Mouse (Mus musculus) spleen, adult 18-20 months (tissue): Measurements from ENCODE around the gene Hdac9.

Experiments used
- DNase-seq, 2 experiments: peaks; one replicate each; pipeline ENCODE4 v3.0.0; 2022; ENCODE audit warnings: mixed read lengths in 2 of 2

The Hdac9 gene

GRCm38 (mm10) chr12:34201471-34201870 is 715.4 kb downstream of the Hdac9 start:
- DNase-seq: no peak

GRCm38 (mm10) chr12:34200030-34200446 is 716.9 kb downstream of the Hdac9 start:
- no peak for DNase-seq

GRCm38 (mm10) chr12:34195155-34195828 is 721.6 kb downstream of the Hdac9 start:
- no peak for DNase-seq

- DNase-seq: no peak
Observed at GRCm38 (mm10) chr12:34194116-34194515, 722.8 kb downstream of the Hdac9 start.

- DNase-seq: no peak
Observed at GRCm38 (mm10) chr12:34191246-34191645, 725.6 kb downstream of the Hdac9 start.

- no peak for DNase-seq
Observed at GRCm38 (mm10) chr12:34178931-34179330, 738.0 kb downstream of the Hdac9 start.

- DNase-seq: no peak
Observed at GRCm38 (mm10) chr12:34176790-34177189, 740.1 kb downstream of the Hdac9 start.

GRCm38 (mm10) chr12:34173036-34173435 is 743.9 kb downstream of the Hdac9 start:
- no peak for DNase-seq

GRCm38 (mm10) chr12:34170601-34171000 is 746.3 kb downstream of the Hdac9 start:
- no peak for DNase-seq

- DNase-seq: no peak
Observed at GRCm38 (mm10) chr12:34165674-34166073, 751.2 kb downstream of the Hdac9 start.

- DNase-seq: no peak
Observed at GRCm38 (mm10) chr12:34156301-34156700, 760.6 kb downstream of the Hdac9 start.

- DNase-seq: no peak
Observed at GRCm38 (mm10) chr12:34155740-34156139, 761.2 kb downstream of the Hdac9 start.

GRCm38 (mm10) chr12:34154757-34155156 is 762.1 kb downstream of the Hdac9 start:
- DNase-seq: no peak

- DNase-seq: no peak
Observed at GRCm38 (mm10) chr12:34151336-34151735, 765.6 kb downstream of the Hdac9 start.

- DNase-seq: no peak
Observed at GRCm38 (mm10) chr12:34142743-34143142, 774.2 kb downstream of the Hdac9 start.

- no peak for DNase-seq
Observed at GRCm38 (mm10) chr12:34113336-34113735, 803.6 kb downstream of the Hdac9 start.

GRCm38 (mm10) chr12:34092953-34093352 is 823.9 kb downstream of the Hdac9 start:
- DNase-seq: no peak

- no peak for DNase-seq
Observed at GRCm38 (mm10) chr12:34091851-34092250, 825.0 kb downstream of the Hdac9 start.

GRCm38 (mm10) chr12:34087292-34087942 is 829.5 kb downstream of the Hdac9 start:
- no peak for DNase-seq

GRCm38 (mm10) chr12:34076981-34077380 is 839.9 kb downstream of the Hdac9 start:
- DNase-seq: no peak

- no peak for DNase-seq
Observed at GRCm38 (mm10) chr12:34075805-34076509, 840.9 kb downstream of the Hdac9 start.

GRCm38 (mm10) chr12:34052508-34052907 is 864.4 kb downstream of the Hdac9 start:
- no peak for DNase-seq

- DNase-seq: no peak
Observed at GRCm38 (mm10) chr12:34052036-34052435, 864.9 kb downstream of the Hdac9 start.

GRCm38 (mm10) chr12:34051112-34051511 is 865.8 kb downstream of the Hdac9 start:
- DNase-seq: peak in 1 of 2 experiments; percentile 33
